Mouse (Mus musculus) liver, embryonic 13.5 days (tissue): Measurements from ENCODE around the gene Tacstd2. TPM values are rescaled to one million over a fixed set of nuclear protein-coding genes. Genes with fewer than 3 reads are reported as not detected.
"Not testable (repeated sequence)": the region's sequence is repeated elsewhere in the genome, so short reads cannot be mapped to it uniquely, and the experiment has no call there.

Source experiments
- ATAC-seq: fragments of 200-750 bp; cut with Nextera tagmentation; 2 replicates; pipeline ENCODE4 v1.8.0; 2017; ENCODE audit warnings: low read depth, mild to moderate bottlenecking, moderate number of reproducible peaks, moderate library complexity
- DNase-seq: peaks from one replicate; pipeline ENCODE4 v3.0.0; 2022
- H3K27ac ChIP-seq: fragments of 300-500 bp; sonication (generic); 2 replicates; pipeline ENCODE4 v1.5.1; 2015; ENCODE audit warnings: moderate library complexity, mild to moderate bottlenecking, inconsistent platforms
- H3K27me3 ChIP-seq: fragments of 300-500 bp; sonication (generic); 2 replicates; pipeline ENCODE4 v1.6.1; 2015; ENCODE audit warnings: mild to moderate bottlenecking, inconsistent platforms
- H3K36me3 ChIP-seq: fragments of 300-500 bp; sonication (generic); 2 replicates; pipeline ENCODE4 v1.6.1; 2015; ENCODE audit warnings: mild to moderate bottlenecking, inconsistent platforms
- H3K4me1 ChIP-seq: fragments of 300-500 bp; sonication (generic); replicated peaks from 2 replicates; pipeline ENCODE4 v1.6.1; 2015; ENCODE audit warnings: inconsistent platforms
- H3K4me2 ChIP-seq: fragments of 300-500 bp; sonication (generic); 2 replicates; pipeline ENCODE4 v1.6.1; 2015; ENCODE audit warnings: inconsistent platforms, mild to moderate bottlenecking, moderate library complexity
- H3K4me3 ChIP-seq: fragments of 300-500 bp; sonication (generic); replicated peaks from 2 replicates; pipeline ENCODE4 v1.5.1; 2015; ENCODE audit warnings: mild to moderate bottlenecking, inconsistent platforms
- H3K9ac ChIP-seq: fragments of 300-500 bp; sonication (generic); 2 replicates; pipeline ENCODE4 v1.6.1; 2015; ENCODE audit warnings: mild to moderate bottlenecking, inconsistent platforms
- H3K9me3 ChIP-seq: fragments of 300-500 bp; sonication (generic); replicated peaks from 2 replicates; pipeline ENCODE4 v1.6.1; 2016; ENCODE audit warnings: inconsistent platforms
- WGBS: fragments of 180-500 bp; shearing (Covaris S2); methylation state at CpG from one replicate; pipeline ENCODE4 v1.1.7; 2015; ENCODE audit not compliant: insufficient replicate concordance; 5-methylcytosine and 5-hydroxymethylcytosine counted together
- polyA plus RNA-seq: library from polyadenylated mRNA; unstranded; fragments of >200 nt; fragmentation: Nextera tagmentation; extraction: Ambion mirVana; gene quantifications from 2 replicates; pipeline ENCODE4 v1.2.1, GENCODE M21; 2015

Tacstd2 gene
- polyA plus RNA-seq, 1 experiment from 2014 or later, result 0.58 TPM

DNA sequence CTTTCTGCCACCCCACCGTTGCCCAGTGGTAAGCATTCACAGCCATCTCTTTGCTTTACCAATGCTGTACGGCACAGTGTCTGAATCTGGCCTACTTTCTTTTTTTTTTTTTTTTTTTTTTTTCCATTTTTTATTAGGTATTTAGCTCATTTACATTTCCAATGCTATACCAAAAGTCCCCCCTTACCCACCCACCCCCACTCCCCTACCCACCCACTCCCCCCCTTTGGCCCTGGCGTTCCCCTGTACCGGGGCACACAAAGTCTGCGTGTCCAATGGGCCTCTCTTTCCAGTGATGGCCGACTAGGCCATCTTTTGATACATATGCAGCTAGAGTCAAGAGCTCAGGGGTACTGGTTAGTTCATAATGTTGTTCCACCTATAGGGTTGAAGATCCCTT, 33.7 kb downstream of the Tacstd2 start:
- not testable (repeated sequence) for H3K4me2 ChIP-seq, H3K36me3 ChIP-seq, H3K9ac ChIP-seq, H3K27ac ChIP-seq, DNase-seq, H3K4me1 ChIP-seq, H3K27me3 ChIP-seq, ATAC-seq, H3K4me3 ChIP-seq, H3K9me3 ChIP-seq
- 81% methylated on average over 2 of the region's 6 CpGs for WGBS

DNA sequence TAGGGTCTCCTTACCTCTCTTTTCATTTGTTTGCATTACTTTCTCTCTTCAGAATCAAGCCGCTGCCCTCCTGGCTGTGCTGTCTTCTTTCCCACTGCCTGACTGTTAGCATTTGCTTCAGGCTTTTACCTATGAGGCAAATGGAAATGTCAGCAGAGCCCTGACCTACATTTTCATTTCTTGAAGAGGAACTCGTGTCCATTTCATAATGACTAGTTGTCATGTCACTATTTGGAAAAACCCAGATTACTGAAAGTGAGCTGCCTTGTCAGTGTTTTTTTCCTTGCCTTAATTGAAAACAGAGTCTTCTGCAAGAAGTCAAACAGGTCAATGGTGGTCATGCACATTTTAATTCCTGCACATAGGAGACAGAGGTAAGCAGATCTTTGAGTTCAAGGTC, 43.8 kb downstream of the Tacstd2 start, which contains the start of gene Il23r:
Gene Il23r, minus strand, starts transcription at position 101 of the 400 bp plus-strand sequence.
- no peak within 1 kb of the TSS for H3K27ac ChIP-seq
- no peak within 1 kb of the TSS for H3K9ac ChIP-seq
- no peak within 1 kb of the TSS for H3K4me3 ChIP-seq
- WGBS, result 52% methylated on average over 2 of the region's 2 CpGs
- H3K4me1 ChIP-seq, result no peaks in the 10 kb centered on the region
- no peak for ATAC-seq
- no peaks in the 10 kb centered on the region for H3K36me3 ChIP-seq
- no peak for DNase-seq
- no peak within 1 kb of the TSS for H3K4me2 ChIP-seq
- no peaks in the 10 kb centered on the region for H3K27me3 ChIP-seq
- no peaks in the 10 kb centered on the region for H3K9me3 ChIP-seq

Other genes with a start within 250 kb of the Tacstd2 start
- 0.10 and 0.12 TPM in 2 replicates for gene Il12rb2, start 159.6 kb downstream of the Tacstd2 start, polyA plus RNA-seq
- not detected in 2 replicates for gene Il23r, start 43.9 kb downstream of the Tacstd2 start, polyA plus RNA-seq